Mouse (Mus musculus): ENCODE results near the gene Ccni. TPM values are rescaled to one million over a fixed set of nuclear protein-coding genes. Genes with fewer than 3 reads are reported as not detected.
A peak's percentile ranks its signal among the peaks of the same experiment; 100 is the strongest.

Gene Ccni
- polyA plus RNA-seq, 2 experiments = 83.6 to 129 TPM

DNA sequence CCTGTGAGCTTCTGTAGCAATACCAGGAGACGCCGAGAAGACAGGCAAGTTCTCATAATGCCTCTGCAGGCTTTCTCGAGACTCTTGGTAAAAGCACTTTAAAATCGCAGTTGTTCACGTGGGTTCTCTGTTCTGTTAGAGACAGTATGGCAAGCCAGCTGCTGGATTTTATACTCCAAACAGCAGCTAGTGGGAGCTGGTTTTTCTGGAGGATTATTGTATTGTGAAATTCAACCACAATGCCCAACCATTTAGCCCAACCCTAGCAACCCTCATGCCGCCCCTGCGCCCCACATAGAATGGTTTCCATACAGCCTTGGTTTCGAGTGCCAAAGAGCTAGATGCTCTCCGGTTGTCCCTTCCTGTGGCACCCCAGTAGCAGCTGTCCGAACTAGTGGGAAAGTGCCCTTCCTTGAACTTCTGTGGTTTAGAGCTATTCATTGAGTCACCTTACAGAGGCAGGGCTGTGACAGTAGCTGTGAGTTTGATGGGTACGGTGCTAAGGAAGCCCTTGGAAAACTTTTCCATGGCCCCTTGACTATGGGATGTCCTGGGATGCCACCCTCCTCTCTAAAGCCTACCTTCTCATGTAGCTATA is 38.3 kb downstream of the Ccni start:
- TF ChIP-seq POLR2A (IDR thresholded peaks at IDR 0.05; ENCODE audit: borderline replicate concordance, extremely low read depth, insufficient read depth, insufficient read length) = no peak
- no peak overlapping the region for H3K27ac ChIP-seq (replicated peaks; ENCODE audit: low read depth, low read length)
- no peak overlapping the region for H3K4me3 ChIP-seq (replicated peaks; ENCODE audit: low read length)
- no peaks in the 10 kb centered on the region for H3K4me1 ChIP-seq (ENCODE audit: control insufficient read depth, insufficient read depth, low read length)
- H3K9me3 ChIP-seq (ENCODE audit: control insufficient read depth, low read length) = no peaks in the 10 kb centered on the region
- DNase-seq (ENCODE audit: low spot score) = no peak
- no peak overlapping the region for H3K4me2 ChIP-seq (replicated peaks; ENCODE audit: low read depth, low read length, severe bottlenecking)
- H3K36me3 ChIP-seq (ENCODE audit: control insufficient read depth, insufficient read depth, low read length) = peaks cover 84% of the 10 kb centered on the region
- no peak for ATAC-seq (ENCODE audit: low FRiP score, low read depth)
- WGBS = 88% methylated on average over 11 of the region's 11 CpGs
- no peak overlapping the region for H3K9ac ChIP-seq (ENCODE audit: low read depth, low read length, severe bottlenecking)
- H3K27me3 ChIP-seq (ENCODE audit: control insufficient read depth, insufficient read depth, low read length) = no peaks in the 10 kb centered on the region

DNA sequence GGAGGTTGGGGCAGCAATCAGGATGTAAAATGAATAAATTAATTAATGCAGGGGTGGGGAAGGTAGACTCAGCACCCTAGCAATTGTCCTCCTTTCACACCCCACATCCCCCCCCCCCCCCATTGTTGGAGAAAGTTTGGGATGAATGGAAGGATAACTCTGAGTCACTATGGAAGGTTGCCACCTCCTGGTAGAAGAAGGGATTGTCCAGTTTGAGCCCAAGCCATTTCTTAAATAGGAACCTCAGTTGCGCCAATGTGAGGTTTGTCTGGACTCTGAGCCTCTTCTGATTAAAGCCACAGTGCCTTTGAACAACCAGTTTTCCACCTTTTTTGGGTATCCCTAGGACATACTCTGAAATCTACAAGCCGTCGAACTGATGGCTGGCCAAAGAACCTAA is 42.8 kb downstream of the Ccni start:
- no peak for ATAC-seq (ENCODE audit: low FRiP score, low read depth)
- no peak for TF ChIP-seq POLR2A (IDR thresholded peaks at IDR 0.05; ENCODE audit: borderline replicate concordance, extremely low read depth, insufficient read depth, insufficient read length)

DNA sequence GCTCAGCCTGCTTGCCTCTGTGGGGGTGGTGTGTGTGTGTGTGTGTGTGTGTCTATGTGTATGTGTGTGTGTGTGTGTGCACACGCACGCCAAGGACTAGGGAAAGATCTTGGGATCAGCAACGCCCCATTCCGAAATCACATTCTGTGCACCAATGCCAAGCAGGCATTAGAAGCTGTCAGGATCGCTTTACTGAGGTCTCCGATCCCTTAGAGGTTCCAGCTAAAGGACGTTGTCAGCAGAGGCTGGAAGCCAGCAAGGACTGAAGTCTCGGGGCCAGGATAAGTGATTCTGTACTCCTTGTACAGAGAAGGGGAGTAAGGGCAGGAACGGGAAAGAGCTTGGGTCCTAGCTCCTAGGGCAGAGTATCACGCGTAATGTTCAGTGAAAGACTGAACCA is 51.9 kb downstream of the Ccni start:
- TF ChIP-seq POLR2A (IDR thresholded peaks at IDR 0.05; ENCODE audit: borderline replicate concordance, extremely low read depth, insufficient read depth, insufficient read length) = no peak
- DNase-seq (ENCODE audit: low spot score) (no peak), ATAC-seq (ENCODE audit: low FRiP score, low read depth) (no peak)
- H3K9ac ChIP-seq (ENCODE audit: low read depth, low read length, severe bottlenecking) = no peak overlapping the region
- no peaks in the 10 kb centered on the region for H3K27me3 ChIP-seq (ENCODE audit: control insufficient read depth, insufficient read depth, low read length)
- WGBS = 87% methylated on average over 11 of the region's 11 CpGs
- peaks cover 64% of the 10 kb centered on the region for H3K36me3 ChIP-seq (ENCODE audit: control insufficient read depth, insufficient read depth, low read length)
- H3K27ac ChIP-seq (replicated peaks; ENCODE audit: low read depth, low read length) = no peak overlapping the region
- no peak overlapping the region for H3K4me3 ChIP-seq (replicated peaks; ENCODE audit: low read length)
- H3K4me1 ChIP-seq (ENCODE audit: control insufficient read depth, insufficient read depth, low read length) = peaks cover 9% of the 10 kb centered on the region; the same call in 1 of the 2 replicates
- H3K4me2 ChIP-seq (replicated peaks; ENCODE audit: low read depth, low read length, severe bottlenecking) = no peak overlapping the region
- H3K9me3 ChIP-seq (ENCODE audit: control insufficient read depth, low read length) = no peaks in the 10 kb centered on the region

More for the DNA sequence above, 42.8 kb downstream of the Ccni start:
- no peaks in the 10 kb centered on the region for H3K4me1 ChIP-seq (ENCODE audit: control insufficient read depth, insufficient read depth, low read length)
- no peak overlapping the region for H3K27ac ChIP-seq (replicated peaks; ENCODE audit: low read depth, low read length)
- no peak overlapping the region for H3K4me2 ChIP-seq (replicated peaks; ENCODE audit: low read depth, low read length, severe bottlenecking)
- no peaks in the 10 kb centered on the region for H3K9me3 ChIP-seq (ENCODE audit: control insufficient read depth, low read length)
- H3K4me3 ChIP-seq (replicated peaks; ENCODE audit: low read length) = no peak overlapping the region
- 91% methylated on average over 3 of the region's 3 CpGs for WGBS
- peak; percentile 72 for DNase-seq (ENCODE audit: low spot score)
- H3K36me3 ChIP-seq (ENCODE audit: control insufficient read depth, insufficient read depth, low read length) = peaks cover 86% of the 10 kb centered on the region
- H3K9ac ChIP-seq (ENCODE audit: low read depth, low read length, severe bottlenecking) = no peak overlapping the region
- no peaks in the 10 kb centered on the region for H3K27me3 ChIP-seq (ENCODE audit: control insufficient read depth, insufficient read depth, low read length)

DNA sequence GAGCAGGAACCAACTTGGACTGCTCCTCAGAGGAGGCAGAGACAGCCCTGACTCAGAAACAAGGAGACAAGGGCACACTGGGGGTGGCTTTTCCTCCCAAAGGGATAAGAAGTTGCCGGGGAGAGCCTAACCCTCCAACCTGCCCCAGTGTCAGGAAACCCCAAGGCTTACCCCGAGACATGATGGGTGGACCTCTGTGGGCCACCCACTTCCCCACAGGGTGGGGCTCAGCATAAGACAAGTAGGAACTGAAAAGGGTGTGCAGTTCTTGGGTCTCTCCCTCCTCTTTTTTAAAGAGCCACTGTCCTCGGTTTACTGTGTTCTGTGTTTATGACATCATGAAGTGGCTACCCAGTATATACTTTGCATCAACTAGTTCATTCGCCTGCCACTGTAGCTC is 53.8 kb downstream of the Ccni start:
- TF ChIP-seq POLR2A (IDR thresholded peaks at IDR 0.05; ENCODE audit: borderline replicate concordance, extremely low read depth, insufficient read depth, insufficient read length) = no peak
- Histone ChIP-seq H3K36me3 (ENCODE audit: control insufficient read depth, insufficient read depth, low read length) (peaks cover 48% of the 10 kb centered on the region), H3K9ac (ENCODE audit: low read depth, low read length, severe bottlenecking) (no peak overlapping the region), H3K4me3 (replicated peaks; ENCODE audit: low read length) (no peak overlapping the region), H3K4me1 (ENCODE audit: control insufficient read depth, insufficient read depth, low read length) (peaks cover 9% of the 10 kb centered on the region; the same call in 1 of the 2 replicates), H3K27ac (replicated peaks; ENCODE audit: low read depth, low read length) (no peak overlapping the region), H3K9me3 (ENCODE audit: control insufficient read depth, low read length) (no peaks in the 10 kb centered on the region), H3K4me2 (replicated peaks; ENCODE audit: low read depth, low read length, severe bottlenecking) (no peak overlapping the region), H3K27me3 (ENCODE audit: control insufficient read depth, insufficient read depth, low read length) (no peaks in the 10 kb centered on the region)
- 97% methylated on average over 4 of the region's 4 CpGs for WGBS
- no peak for ATAC-seq (ENCODE audit: low FRiP score, low read depth)
- DNase-seq (ENCODE audit: low spot score) = no peak

DNA sequence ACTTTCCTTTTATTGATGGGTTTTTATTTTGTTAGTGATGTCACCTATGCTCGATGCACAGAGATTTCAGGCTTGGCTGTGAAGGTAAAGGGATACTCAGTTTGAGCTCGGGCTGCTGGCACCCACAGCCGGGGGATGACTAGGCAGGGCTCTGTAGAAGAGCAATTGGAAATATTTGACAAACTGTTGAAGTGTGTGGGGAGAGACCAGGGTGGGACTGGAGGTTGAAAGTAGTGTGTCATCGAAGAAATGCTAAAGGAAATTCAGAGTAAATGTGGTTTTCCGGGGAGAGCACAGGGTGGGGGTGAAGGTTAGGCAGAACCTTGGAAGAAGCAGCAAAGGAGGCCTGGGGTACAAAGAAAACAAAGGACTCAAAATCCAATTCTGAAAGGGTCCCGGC is 54.3 kb downstream of the Ccni start:
- Histone ChIP-seq H3K4me1 (ENCODE audit: control insufficient read depth, insufficient read depth, low read length) (peaks cover 9% of the 10 kb centered on the region; the same call in 1 of the 2 replicates), H3K27ac (replicated peaks; ENCODE audit: low read depth, low read length) (no peak overlapping the region), H3K36me3 (ENCODE audit: control insufficient read depth, insufficient read depth, low read length) (peaks cover 43% of the 10 kb centered on the region), H3K27me3 (ENCODE audit: control insufficient read depth, insufficient read depth, low read length) (no peaks in the 10 kb centered on the region), H3K4me3 (replicated peaks; ENCODE audit: low read length) (no peak overlapping the region), H3K4me2 (replicated peaks; ENCODE audit: low read depth, low read length, severe bottlenecking) (no peak overlapping the region), H3K9ac (ENCODE audit: low read depth, low read length, severe bottlenecking) (no peak overlapping the region), H3K9me3 (ENCODE audit: control insufficient read depth, low read length) (no peaks in the 10 kb centered on the region)
- no peak for TF ChIP-seq POLR2A (IDR thresholded peaks at IDR 0.05; ENCODE audit: borderline replicate concordance, extremely low read depth, insufficient read depth, insufficient read length)
- no peak for ATAC-seq (ENCODE audit: low FRiP score, low read depth)
- no peak for DNase-seq (ENCODE audit: low spot score)
- WGBS = 77% methylated on average over 6 of the region's 6 CpGs

Measured in limb, embryonic 14.5 days (tissue).